Mouse (Mus musculus) lung, postnatal 25 days (tissue): ENCODE results near the gene Dyrk1a.
A peak's percentile ranks its signal among the peaks of the same experiment; 100 is the strongest.

Experiments
- DNase-seq: peaks from one replicate; pipeline ENCODE4 v3.0.0; 2022; ENCODE audit warnings: low spot score

Gene Dyrk1a

DNA sequence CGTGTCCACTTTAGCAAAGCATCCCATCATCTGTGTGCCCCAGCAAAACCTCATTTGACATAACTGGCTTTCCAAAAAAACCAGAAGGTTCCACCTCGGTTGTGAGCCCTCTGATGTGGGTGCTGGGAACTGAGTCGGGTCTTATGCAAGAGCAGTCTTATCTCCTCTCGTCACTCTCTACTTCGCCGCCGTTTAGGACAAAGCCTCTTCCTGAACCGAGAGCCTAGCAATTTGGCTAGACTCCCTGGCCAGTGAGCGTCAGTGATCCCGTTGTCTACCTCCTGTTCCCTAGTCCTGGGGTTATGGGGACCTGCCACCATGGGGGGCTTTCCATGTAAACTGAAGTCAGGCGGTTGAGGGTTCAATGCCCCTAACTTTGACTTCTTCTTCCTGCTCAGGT is 147.2 kb downstream of the Dyrk1a start:
- no peak for DNase-seq

DNA sequence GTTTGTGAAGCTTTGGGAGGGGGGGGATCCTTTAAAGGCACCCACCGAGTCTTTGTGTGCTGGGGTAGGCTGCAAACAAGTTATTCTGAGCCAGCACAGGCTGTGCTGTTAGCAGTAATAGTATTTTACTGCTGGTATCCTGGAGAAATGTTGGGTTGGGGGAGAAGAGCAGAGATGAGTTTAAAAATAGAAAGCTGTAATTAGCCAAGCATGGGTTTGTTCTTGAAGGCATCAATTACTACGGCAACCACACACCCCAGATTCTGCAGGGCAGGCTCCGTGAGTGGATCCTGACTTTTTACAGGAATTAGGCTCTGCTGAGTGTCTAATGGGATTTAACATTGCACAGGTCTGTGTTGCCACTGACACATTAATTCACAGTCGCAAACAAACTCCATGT is 149.1 kb downstream of the Dyrk1a start:
- DNase-seq, result no peak

DNA sequence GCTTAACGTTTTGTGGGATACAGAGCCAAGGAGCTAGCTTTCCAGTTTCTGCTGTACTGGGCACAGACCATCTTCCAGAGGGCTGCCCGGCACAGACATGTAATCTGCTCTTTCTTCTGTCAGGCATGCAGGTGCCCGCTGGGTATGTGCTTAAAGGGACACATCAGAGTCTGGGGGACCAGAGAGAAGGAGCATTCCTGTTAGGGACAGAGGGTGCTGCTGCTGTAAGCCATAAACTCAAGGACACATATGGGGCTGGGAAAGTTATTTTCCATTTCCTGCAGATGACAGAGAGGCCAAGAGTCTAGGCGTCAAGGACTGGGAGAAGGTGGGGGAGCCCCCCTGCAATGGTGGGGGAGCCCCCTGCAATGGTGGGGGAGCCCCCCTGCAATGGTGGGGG is 149.7 kb downstream of the Dyrk1a start:
- no peak for DNase-seq

DNA sequence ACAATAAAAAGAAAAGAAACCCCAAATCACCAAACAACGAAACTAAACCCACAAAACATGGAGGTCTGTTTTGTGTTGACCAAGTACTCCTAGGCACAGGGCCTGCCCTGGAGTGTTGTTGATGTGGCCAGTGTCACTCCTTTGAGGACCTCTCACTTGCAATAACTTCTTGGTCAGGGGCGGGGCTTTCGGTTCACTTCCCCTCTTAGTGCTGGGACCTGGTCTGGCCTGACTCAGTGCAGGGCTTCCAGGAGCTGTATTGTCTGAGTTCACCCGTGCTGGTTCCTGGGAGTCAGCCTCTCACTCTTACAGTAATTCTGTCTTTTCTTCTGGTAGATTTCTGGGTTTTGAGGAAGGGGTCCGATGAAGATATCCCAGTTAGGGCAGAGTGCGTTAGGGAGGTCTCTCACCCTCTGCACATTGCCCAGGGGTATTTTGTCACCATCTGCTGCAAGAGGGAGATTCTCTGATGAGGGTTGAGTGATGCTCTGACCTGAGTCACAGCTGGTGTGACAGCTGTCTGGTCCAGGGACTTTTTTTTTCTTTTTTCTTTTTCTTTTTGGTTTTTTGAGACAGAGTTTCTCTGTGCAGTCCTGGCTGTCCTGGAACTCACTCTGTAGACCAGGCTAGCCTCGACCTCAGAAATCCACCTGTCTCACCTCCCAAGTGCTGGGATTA is 150.8 kb downstream of the Dyrk1a start:
- DNase-seq, result no peak

DNA sequence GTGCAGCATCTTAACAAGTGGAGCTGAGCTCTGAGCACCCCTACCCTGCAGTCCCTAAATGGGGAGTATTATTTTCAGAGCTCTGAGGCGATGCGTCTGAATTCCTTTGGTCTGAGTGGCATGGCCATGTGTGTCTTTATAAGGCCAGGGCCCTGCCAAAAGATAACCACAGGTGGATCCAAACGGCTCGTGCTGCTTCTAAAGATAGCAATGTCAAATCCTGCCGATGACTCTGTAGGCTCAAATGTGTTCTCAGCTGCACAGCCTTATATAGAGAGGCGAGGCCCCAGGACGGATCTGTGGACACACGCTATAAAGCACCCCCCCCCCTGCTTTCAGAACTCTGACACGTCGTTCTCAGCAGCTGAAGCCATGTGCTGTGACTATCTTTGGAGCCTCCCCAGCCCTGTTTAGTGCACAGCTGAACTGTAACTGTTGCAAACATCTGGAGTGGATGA is 151.8 kb downstream of the Dyrk1a start:
- DNase-seq, result no peak

GRCm38 (mm10) chr16:94722936-94723335 is 153.1 kb downstream of the Dyrk1a start:
- DNase-seq, result no peak

GRCm38 (mm10) chr16:94724061-94724596 is 154.3 kb downstream of the Dyrk1a start:
- peak; percentile 84 for DNase-seq

DNA sequence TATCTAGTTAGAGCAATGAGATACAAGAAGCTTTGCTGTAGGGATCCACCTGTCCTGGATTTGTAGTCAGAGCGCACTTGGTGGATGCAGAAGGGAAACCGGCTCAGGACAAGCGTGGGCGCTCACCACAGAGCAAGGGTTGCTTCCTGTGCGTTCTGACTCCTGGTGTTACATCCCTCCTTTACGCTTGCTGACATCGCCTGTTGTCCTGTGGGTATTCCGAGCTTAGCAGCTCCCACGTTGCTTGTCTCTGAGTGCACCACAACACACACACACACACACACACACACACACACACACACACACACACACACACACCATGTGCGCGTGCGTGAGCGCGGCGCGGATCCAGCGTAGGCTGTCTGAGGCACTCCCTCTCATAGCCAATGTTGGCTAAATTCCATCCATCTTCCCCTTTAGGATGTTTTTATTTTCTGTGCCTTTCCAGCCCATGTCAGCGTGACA is 155.0 kb downstream of the Dyrk1a start:
- DNase-seq, result no peak

- DNase-seq, result no peak
Measured at GRCm38 (mm10) chr16:94729236-94729635, 159.4 kb downstream of the Dyrk1a start.

DNA sequence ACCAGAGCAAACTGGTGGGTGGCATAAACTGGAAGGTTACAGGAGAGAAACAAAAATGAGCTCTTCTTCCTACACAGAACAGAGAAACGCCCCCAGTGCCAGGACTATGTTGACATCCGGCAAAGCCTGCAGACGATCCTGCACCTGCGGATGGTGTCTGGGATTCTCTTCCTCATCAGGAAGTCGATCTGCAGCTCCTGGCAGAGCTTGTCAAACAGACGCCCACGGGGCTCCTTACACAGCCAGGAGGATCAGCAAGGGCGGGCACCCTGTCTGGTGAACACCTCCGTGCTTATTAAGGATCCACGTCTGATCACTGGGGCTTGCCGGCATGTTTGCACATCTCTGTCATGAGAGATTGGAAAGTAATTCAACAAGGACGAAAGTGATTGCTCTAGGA is 161.2 kb downstream of the Dyrk1a start:
- DNase-seq, result no peak

GRCm38 (mm10) chr16:94735472-94735871 is 165.7 kb downstream of the Dyrk1a start:
- DNase-seq, result no peak

GRCm38 (mm10) chr16:94736462-94737358 is 166.9 kb downstream of the Dyrk1a start:
- no peak for DNase-seq

GRCm38 (mm10) chr16:94737359-94737687 is 167.5 kb downstream of the Dyrk1a start:
- DNase-seq, result no peak

DNA sequence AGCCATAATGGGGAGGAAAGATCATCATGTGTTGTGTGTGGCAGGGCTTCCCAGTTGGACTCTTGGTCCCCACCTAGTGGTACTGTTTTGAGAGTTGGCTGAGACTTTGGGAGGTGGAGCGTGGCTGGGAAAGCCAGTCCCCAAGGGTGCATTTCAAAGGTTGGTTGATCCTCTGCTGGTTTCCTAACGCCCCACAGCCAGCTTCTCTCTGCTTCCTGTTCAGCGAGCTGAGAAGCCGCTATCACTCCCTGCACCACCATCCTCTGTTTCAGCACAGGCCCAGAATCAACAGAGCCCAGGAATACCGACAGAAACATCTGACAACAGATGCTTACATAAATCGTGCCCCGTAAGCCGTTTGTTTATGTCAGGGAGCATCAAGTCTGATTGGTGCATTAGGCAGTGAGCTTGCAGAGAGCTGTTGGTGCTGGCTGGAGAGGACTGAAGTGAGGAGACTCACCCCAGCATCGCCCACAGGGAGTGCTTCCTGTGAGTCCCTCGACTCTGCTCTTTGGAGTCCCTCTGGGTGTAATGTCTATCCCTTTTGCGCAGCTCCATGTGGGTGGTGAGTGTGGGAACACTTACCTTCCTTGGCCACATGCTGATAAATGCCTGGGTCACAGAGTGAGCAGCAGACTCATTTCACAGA is 174.2 kb downstream of the Dyrk1a start:
- peak; percentile 14 for DNase-seq

- DNase-seq, result peak; percentile 22
Measured at GRCm38 (mm10) chr16:94745016-94745415, 175.2 kb downstream of the Dyrk1a start.
